Mouse (Mus musculus): ENCODE measurements around the gene Adra1d.

DNA sequence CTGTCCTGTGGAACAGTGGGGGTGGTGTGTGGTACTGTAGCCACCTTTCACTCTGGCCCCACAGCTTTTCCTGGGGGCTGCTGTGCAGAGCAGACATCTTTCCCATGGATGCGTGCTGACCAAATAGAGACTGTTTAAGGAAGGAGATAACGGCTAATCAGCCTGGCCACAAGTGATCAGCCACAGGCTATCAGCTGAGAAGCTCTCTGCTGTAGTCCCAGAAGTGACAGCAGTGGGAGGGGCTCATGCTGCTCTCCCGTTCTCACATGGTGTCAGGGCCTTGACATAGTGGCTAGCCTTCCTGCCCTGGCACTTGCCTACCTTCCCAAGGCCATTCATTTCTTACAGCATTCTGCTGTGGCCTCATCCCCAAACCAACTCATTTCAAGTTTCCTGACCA, 43.3 kb downstream of the Adra1d start:
- TF ChIP-seq CTCF (IDR thresholded peaks at IDR 0.05; ENCODE audit: borderline replicate concordance, extremely low read depth, insufficient read depth, insufficient read length) (no peak), POLR2A (IDR thresholded peaks at IDR 0.05; ENCODE audit: borderline replicate concordance, extremely low read depth, insufficient read depth, insufficient read length, poor library complexity, severe bottlenecking) (no peak)

Measured in brain, embryonic 14.5 days (tissue).